Mouse (Mus musculus) adrenal gland, postnatal 0 days (tissue): ENCODE results near the gene Cxcl3. TPM values are rescaled to one million over a fixed set of nuclear protein-coding genes. Genes with fewer than 3 reads are reported as not detected.

ENCODE experiments used
- microRNA-seq: library from miRNA; unstranded; fragments of <30 nt; microRNA quantifications from one replicate; pipeline ENCODE4, GENCODE M21; 2016; ENCODE audit warnings: borderline replicate concordance; ENCODE audit not compliant: insufficient number of aligned reads
- polyA plus RNA-seq: library from polyadenylated mRNA; unstranded; fragments of >200 nt; fragmentation: Nextera tagmentation; extraction: Ambion mirVana; gene quantifications from 2 replicates; pipeline ENCODE4 v1.2.1, GENCODE M21; 2015

Gene Cxcl3
- not detected in 2 replicates for polyA plus RNA-seq

GRCm38 (mm10) chr5:90785659-90786588 is at the start of gene Cxcl3:
Gene Cxcl3, plus strand, starts transcription at chr5:90786103.

DNA sequence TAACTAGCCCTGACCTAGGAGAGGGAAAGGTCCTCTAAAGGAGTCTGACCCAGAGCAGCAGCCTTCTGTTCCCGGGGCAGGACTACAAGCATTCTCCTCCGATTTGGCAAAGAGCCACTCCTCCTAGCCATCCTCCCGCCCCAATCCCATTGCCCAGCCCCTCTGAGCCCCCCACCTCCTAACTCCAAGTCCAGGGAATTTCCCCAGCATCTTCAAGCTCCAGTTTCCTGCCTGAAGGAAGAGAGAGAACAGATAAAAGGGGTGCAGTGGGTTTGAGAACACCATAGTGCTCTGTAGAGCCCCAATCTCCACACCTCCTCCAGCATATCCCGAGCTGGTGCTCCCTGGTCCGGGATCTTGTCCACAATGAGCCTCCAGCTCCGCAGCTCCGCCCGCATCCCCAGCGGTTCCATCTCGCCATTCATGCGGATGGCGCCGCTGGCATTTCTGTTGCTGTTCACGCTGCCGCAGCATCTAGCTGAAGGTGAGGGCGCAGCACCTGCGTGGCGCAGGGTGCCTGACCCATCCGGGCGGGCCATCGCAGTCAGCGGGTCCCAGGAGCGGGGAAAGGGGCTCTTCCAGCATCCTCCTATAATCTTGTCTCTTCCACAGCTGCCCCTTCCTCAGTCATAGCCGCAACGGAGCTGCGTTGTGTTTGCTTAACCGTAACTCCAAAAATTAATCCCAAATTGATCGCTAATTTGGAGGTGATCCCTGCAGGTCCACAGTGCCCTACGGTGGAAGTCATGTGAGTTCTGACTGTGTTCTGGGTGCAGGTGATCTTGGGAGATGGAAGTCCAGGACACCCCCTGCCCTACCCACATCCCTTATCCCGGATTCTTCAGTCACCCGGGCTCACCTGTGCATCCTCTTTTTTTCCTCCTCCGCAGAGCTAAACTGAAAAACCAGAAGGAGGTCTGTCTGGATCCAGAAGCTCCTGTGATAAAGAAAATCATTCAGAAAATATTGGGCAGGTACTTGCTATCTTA is 26.5 kb upstream of the Cxcl3 start, which contains the start of gene Cxcl5:
Gene Cxcl5 (plus strand): TSS at position 284 of the 989 bp plus-strand sequence.

DNA sequence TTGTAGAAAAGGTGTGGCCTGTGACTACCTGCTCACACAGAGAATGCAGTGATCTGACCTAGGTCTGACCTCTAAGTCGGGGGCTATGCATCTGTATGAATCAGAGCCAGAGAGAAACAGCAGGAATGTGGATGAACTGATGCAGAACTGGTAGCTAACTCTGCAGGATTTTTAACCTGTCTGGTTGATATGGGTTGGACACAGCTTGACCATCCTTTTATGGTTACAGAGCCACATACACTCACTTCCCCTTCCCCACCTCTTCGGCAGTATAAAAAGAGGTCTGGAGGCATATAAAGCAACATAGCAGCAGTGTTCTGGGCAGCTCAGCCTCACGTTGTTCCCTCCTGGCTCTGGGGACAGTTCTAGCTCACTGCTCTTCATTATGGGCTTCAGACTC is 17.7 kb upstream of the Cxcl3 start, which contains the start of gene Ppbp:
Gene Ppbp (plus strand): TSS at position 301 of the 400 bp plus-strand sequence.

GRCm38 (mm10) chr5:90771880-90772653 is 13.8 kb upstream of the Cxcl3 start, which contains the start of gene Pf4:
Gene Pf4, plus strand, starts transcription at chr5:90772435.

DNA sequence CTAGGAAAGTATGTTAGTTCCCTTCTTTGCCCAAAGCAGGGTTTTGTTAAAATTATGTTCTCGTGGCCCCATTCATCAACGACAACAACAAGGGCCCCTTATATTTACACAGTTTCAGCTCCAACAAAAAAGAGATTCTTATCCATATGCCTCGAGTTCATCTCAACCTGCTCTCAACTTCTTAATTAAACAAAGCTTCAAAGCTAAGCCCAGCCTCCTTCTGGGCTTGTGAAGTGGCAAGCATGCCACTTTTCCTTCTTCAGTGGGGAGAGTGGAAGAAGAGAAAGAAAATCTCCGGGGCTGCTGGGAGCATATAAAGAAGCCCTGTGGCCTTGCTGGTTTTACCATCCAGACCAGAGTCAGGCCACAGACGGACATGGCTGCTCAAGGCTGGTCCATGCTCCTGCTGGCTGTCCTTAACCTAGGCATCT is 8.3 kb downstream of the Cxcl3 start, which contains the start of gene Cxcl15:
Gene Cxcl15 (plus strand): TSS at position 340 of the 431 bp plus-strand sequence.

Small RNA genes lying within 50 kb of the gene (microRNA-seq; reads per million reads assigned to microRNA genes)
- gene Gm24322 = not detected

Other genes with a start within 250 kb of the Cxcl3 start
- gene 5830473C10Rik, start 225.0 kb upstream of the Cxcl3 start, polyA plus RNA-seq = 0.22 and 0.46 TPM in 2 replicates
- gene Rassf6, start 145.4 kb upstream of the Cxcl3 start, polyA plus RNA-seq = 0.65 and 1.3 TPM in 2 replicates
- gene Cxcl5, start 26.7 kb upstream of the Cxcl3 start, polyA plus RNA-seq = 0.14 TPM in 1 of 2 replicates, not detected in the other
- 10.6 and 15.7 TPM in 2 replicates for gene Ppbp, start 17.6 kb upstream of the Cxcl3 start, polyA plus RNA-seq
- gene Pf4, start 13.7 kb upstream of the Cxcl3 start, polyA plus RNA-seq = 548 and 780 TPM in 2 replicates
- 0.35 and 0.50 TPM in 2 replicates for gene Cxcl15, start 8.4 kb downstream of the Cxcl3 start, polyA plus RNA-seq
- 0.65 and 1.1 TPM in 2 replicates for gene Cxcl1, start 105.1 kb downstream of the Cxcl3 start, polyA plus RNA-seq
- 0.27 and 0.84 TPM in 2 replicates for gene Cxcl2, start 117.8 kb downstream of the Cxcl3 start, polyA plus RNA-seq
- 60.8 and 103 TPM in 2 replicates for gene Mthfd2l, start 145.0 kb downstream of the Cxcl3 start, polyA plus RNA-seq
- gene Epgn, start 241.4 kb downstream of the Cxcl3 start, polyA plus RNA-seq = 0.12 and 0.14 TPM in 2 replicates